Mouse (Mus musculus) B cell, adult (primary cell): Measurements from ENCODE around the gene Tmed11. TPM values are rescaled to one million over a fixed set of nuclear protein-coding genes. Genes with fewer than 3 reads are reported as not detected.

Source experiments
- total RNA-seq: library from RNA; stranded (reverse); gene quantifications from 4 replicates; pipeline ENCODE4 v1.2.4, GENCODE M21; 2023; ENCODE audit not compliant: inconsistent age

Gene Tmed11
- total RNA-seq: not detected in 4 replicates

GRCm38 (mm10) chr5:108795263-108795662, at the start of gene Tmed11:
TSS of gene Tmed11 (minus strand) at chr5:108795363.

DNA sequence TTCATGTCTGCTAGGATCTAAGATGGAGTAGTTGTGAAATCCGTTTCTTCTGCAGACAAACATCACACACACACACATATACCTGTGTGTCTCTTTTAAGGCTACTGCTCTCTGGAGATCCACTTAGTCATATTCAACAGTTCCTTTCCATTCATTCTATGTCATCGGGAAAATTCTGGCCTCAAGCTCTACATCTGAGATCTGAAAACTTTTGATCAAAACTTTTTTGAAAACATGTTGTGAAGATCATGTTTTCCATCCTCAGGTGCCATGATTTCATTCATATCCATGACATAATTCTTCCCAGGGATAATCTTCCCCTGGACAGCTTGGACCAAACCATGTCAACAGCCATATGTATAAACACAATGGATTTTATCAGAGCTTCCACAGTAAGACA, 13.6 kb upstream of the Tmed11 start, which contains the start of gene Vmn2r8:
Vmn2r8 (minus strand) TSS at position 101 of the 400 bp plus-strand sequence.

DNA sequence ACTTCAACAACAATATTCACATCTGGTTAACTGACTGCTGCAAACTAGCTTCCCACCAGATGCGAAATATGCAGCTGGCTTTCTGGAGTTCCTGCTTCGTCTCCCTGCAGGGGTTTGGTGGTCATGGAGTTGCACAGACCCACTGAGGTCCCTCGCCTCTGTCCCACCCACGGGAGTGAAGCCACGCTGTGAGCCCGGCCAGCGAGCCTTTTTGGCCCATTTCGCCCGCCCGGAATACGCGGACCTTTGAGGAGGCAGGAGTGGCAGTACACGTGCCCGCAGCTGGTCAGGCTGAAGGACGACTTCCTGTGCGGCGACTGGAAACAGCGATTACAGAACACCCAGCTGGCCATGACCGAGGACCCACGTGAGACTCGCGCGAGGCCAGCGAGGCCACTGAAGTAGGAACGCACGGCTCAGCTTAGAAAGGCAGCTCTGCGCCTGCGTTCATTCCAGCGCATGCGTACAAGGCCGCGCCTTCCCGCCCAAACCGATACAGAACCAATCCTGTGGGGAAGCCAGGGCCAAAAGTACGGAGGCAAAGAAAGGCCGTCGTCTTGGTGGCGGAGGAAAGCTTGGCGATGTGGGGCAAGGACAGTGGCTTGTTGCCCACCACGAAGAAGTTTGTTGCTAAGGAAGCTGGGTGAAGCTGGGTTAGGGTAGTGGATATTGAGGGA, 20.4 kb downstream of the Tmed11 start, which contains the start of gene Rnf212:
Rnf212 (minus strand) TSS at position 353 of the 677 bp plus-strand sequence.

Other genes with a start within 250 kb of the Tmed11 start
- gene Cplx1, start 245.3 kb downstream of the Tmed11 start, total RNA-seq: not detected in 4 replicates
- gene Gak, start 165.6 kb downstream of the Tmed11 start, total RNA-seq: 144 to 160 TPM (median 152 TPM) in 4 replicates
- 18.8 to 22.2 TPM (median 20.6 TPM) in 4 replicates for gene Tmem175, start 165.6 kb downstream of the Tmed11 start, total RNA-seq
- gene Idua, start 135.0 kb downstream of the Tmed11 start, total RNA-seq: 40.2 to 45.7 TPM (median 41.7 TPM) in 4 replicates
- 37.3 to 42.3 TPM (median 39.7 TPM) in 4 replicates for gene Dgkq, start 125.7 kb downstream of the Tmed11 start, total RNA-seq
- not detected in 4 replicates for gene Slc26a1, start 119.8 kb downstream of the Tmed11 start, total RNA-seq
- 6.1 to 7.3 TPM (median 6.8 TPM) in 4 replicates for gene Fgfrl1, start 103.0 kb downstream of the Tmed11 start, total RNA-seq
- not detected in 4 replicates for gene Rnf212, start 20.4 kb downstream of the Tmed11 start, total RNA-seq
- not detected in 4 replicates for gene Vmn2r8, start 13.5 kb upstream of the Tmed11 start, total RNA-seq
- not detected in 4 replicates for gene Vmn2r9, start 57.2 kb upstream of the Tmed11 start, total RNA-seq
- not detected in 4 replicates for gene Vmn2r10, start 211.2 kb upstream of the Tmed11 start, total RNA-seq